Mouse (Mus musculus): ENCODE data around the gene Tmem136. TPM values are rescaled to one million over a fixed set of nuclear protein-coding genes. Genes with fewer than 3 reads are reported as not detected.
A peak's percentile ranks its signal among the peaks of the same experiment; 100 is the strongest.

The Tmem136 gene
- 1 to 10 TPM; 2.3 to 3.0 TPM for total RNA-seq (2021)
- long read RNA-seq, experiment 1, partial matches to known transcripts, result 1 of 6 reads
- long read RNA-seq, experiment 1, other reads (novel, unspliced or antisense), result 1 of 6 reads
- long read RNA-seq, experiment 2, result 0 reads

GRCm38 (mm10) chr9:43116134-43116996 is at the start of gene Tmem136:
TSS of gene Tmem136 (minus strand) at chr9:43116570.
- peak within 1 kb of the TSS; percentile 77 for H3K4me3 ChIP-seq
- intact Hi-C loops (cut with DNase I), result no loop called here

GRCm38 (mm10) chr9:43155960-43156359 is 39.6 kb upstream of the Tmem136 start:
- TF ChIP-seq CTCF (IDR thresholded peaks at IDR 0.05), result no peak
- DNase-seq, result no peak
- intact Hi-C loops (cut with DNase I), result no loop called here
- no peak overlapping the region for H3K27ac ChIP-seq
- H3K4me3 ChIP-seq, result no peak overlapping the region

More at GRCm38 (mm10) chr9:43116134-43116996, at the start of gene Tmem136:
- TF ChIP-seq CTCF (IDR thresholded peaks at IDR 0.05), result no peak
- H3K27ac ChIP-seq, result peak within 1 kb of the TSS; percentile 76
- peak; percentile 81 for DNase-seq

GRCm38 (mm10) chr9:43151779-43152178 is 35.4 kb upstream of the Tmem136 start:
- Histone ChIP-seq H3K27ac (no peak overlapping the region), H3K4me3 (no peak overlapping the region)
- intact Hi-C loops (cut with DNase I), result no loop called here
- TF ChIP-seq CTCF (IDR thresholded peaks at IDR 0.05), result no peak
- no peak for DNase-seq

- no peak overlapping the region for H3K27ac ChIP-seq
- intact Hi-C loops (cut with DNase I), result no loop called here
- DNase-seq, result no peak
- no peak for TF ChIP-seq CTCF (IDR thresholded peaks at IDR 0.05)
- no peak overlapping the region for H3K4me3 ChIP-seq
Observed at GRCm38 (mm10) chr9:43150957-43151356, 34.6 kb upstream of the Tmem136 start.

DNA sequence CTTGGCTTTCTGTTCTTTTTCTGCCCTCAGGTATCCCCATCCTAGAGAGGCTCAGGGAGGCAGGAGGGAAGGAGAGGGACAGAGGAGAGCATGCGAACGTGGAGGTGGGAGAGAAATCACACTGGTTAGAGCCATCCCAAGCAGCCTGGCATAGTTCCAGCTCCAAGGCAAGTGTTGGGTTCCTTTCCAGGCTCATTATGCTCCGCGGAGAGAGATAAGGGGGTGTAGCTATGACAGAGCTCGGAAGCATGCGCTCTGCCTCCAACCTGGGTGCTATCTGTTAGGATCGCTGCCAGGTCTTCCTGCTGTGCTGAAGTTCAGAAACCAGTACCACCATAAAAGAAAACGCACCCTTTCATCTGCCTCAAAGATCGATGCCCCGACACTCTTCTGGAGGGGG is 33.7 kb upstream of the Tmem136 start:
- intact Hi-C loops (cut with DNase I), result no loop called here
- no peak for TF ChIP-seq CTCF (IDR thresholded peaks at IDR 0.05)
- no peak for DNase-seq
- H3K27ac ChIP-seq, result no peak overlapping the region
- H3K4me3 ChIP-seq, result no peak overlapping the region

- no peak for DNase-seq
- intact Hi-C loops (cut with DNase I), result no loop called here
- TF ChIP-seq CTCF (IDR thresholded peaks at IDR 0.05), result no peak
- Histone ChIP-seq H3K27ac (no peak overlapping the region), H3K4me3 (no peak overlapping the region)
Observed at GRCm38 (mm10) chr9:43149498-43149897, 33.1 kb upstream of the Tmem136 start.

GRCm38 (mm10) chr9:43145196-43145595 is 28.8 kb upstream of the Tmem136 start:
- Histone ChIP-seq H3K27ac (no peak overlapping the region), H3K4me3 (no peak overlapping the region)
- DNase-seq, result no peak
- intact Hi-C loops (cut with DNase I), result no loop called here
- TF ChIP-seq CTCF (IDR thresholded peaks at IDR 0.05), result no peak

GRCm38 (mm10) chr9:43144206-43144810 is 27.9 kb upstream of the Tmem136 start:
- no peak for DNase-seq
- H3K4me3 ChIP-seq, result no peak overlapping the region
- intact Hi-C loops (cut with DNase I), result no loop called here
- no peak overlapping the region for H3K27ac ChIP-seq
- peak; percentile 27; the same call in 1 of the 2 replicates for TF ChIP-seq CTCF (IDR thresholded peaks at IDR 0.05)

DNA sequence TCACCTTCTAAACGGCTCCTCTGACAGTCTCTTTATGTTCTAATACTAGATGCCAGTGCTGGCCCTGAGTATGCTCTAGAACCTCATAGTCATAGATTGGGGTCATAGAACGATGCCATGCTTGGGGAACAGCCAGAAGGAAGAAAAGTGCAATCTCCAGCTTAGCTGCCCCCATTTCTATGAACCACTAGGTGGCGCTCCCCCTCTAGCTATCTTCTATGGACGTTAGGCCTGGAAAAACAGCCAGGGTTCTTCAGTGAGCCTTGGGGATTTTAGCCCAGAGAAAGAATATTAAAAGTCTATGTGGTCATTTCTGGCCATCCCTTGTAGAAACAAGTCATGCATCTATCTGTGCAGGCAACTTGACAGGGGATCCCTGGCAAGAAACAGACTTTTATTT is 25.5 kb upstream of the Tmem136 start:
- intact Hi-C loops (cut with DNase I), result loop anchor here (1.0 kb wide), 2 partner anchors 69 to 142 kb away; no protein-coding TSS in a partner anchor
- no peak overlapping the region for H3K27ac ChIP-seq
- peak; percentile 94 for TF ChIP-seq CTCF (IDR thresholded peaks at IDR 0.05)
- H3K4me3 ChIP-seq, result no peak overlapping the region
- peak; percentile 75 for DNase-seq

DNA sequence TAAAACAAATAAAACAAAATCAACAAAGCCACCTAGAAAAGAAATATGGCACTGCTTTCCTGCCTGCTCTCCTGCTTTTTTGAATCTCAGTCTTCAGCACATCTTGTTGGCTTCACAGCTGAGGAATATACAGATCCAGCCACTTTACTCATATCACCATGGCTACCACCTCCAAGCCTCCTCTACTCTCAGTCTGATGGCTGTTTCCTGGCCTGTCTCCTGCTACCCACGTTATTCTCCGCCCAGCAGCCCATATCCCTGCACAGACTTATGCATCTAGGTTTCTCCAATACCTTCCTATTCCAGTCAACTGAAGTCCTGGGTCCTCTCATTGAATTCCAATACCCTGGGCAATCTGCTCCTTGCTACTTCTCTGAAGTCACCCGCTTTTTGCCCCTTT is 17.2 kb upstream of the Tmem136 start:
- TF ChIP-seq CTCF (IDR thresholded peaks at IDR 0.05), result no peak
- Histone ChIP-seq H3K27ac (no peak overlapping the region), H3K4me3 (no peak overlapping the region)
- intact Hi-C loops (cut with DNase I), result no loop called here
- no peak for DNase-seq

DNA sequence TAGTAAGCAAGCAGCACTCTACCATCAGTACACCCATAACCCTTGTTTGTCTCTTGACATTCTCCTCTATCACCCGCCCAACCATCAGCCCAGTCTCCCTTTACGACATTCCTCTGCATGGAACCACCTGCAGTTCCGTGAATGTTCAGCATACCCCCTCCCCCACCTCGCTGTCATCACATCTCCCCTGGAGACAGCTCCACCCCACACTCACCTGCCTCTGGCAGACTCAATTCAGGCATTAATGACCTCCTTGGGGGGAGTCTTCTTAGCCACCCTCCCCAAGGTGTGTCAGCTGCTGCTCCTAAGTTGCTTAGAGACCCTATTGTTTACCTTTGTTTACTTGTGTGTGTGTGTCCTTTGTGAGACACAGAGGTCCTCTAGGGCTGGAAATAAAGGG is 16.0 kb upstream of the Tmem136 start:
- Histone ChIP-seq H3K4me3 (no peak overlapping the region), H3K27ac (no peak overlapping the region)
- no peak for DNase-seq
- no peak for TF ChIP-seq CTCF (IDR thresholded peaks at IDR 0.05)
- intact Hi-C loops (cut with DNase I), result no loop called here

- no peak for TF ChIP-seq CTCF (IDR thresholded peaks at IDR 0.05)
- no peak for DNase-seq
- intact Hi-C loops (cut with DNase I), result no loop called here
- H3K4me3 ChIP-seq, result no peak overlapping the region
- no peak overlapping the region for H3K27ac ChIP-seq
Observed at GRCm38 (mm10) chr9:43131940-43132339, 15.6 kb upstream of the Tmem136 start.

GRCm38 (mm10) chr9:43130684-43131083 is 14.3 kb upstream of the Tmem136 start:
- intact Hi-C loops (cut with DNase I), result no loop called here
- TF ChIP-seq CTCF (IDR thresholded peaks at IDR 0.05), result peak; percentile 27; the same call in 1 of the 2 replicates
- Histone ChIP-seq H3K27ac (no peak overlapping the region), H3K4me3 (no peak overlapping the region)
- no peak for DNase-seq

Data from gastrocnemius, adult 2 months (tissue).